Mouse (Mus musculus): ENCODE measurements around the gene Zfp282. TPM values are rescaled to one million over a fixed set of nuclear protein-coding genes. Genes with fewer than 3 reads are reported as not detected.

Gene Zfp282
- polyA plus RNA-seq, 1 experiment = 13.8 TPM

DNA sequence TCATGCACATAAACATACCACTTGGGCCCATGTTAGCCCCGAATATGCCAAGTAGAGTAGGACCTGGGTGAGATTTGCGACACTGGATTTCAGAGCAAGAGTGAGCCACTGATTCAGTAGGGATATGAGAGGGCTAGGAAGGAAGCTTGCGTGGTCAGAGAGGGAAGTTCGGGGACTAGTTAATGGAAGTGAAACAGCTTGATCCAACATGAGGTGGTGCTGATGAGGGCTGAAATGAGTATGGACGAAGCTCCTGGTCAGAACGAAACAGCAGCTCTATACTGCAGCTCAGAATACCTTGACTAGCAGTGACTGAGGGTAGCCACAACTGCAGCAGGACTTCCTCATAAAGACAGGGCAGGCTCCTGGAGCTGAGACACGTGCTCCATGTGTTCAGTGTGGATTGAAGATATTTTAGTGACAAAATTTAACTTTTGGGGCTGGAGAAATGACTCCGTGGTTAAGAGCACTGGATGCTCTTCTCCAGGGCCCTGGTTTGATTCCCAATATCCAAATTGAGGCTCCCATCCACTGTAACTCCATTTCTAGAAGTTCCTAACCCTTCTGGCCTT, 11.9 kb downstream of the Zfp282 start:
- Histone ChIP-seq H3K4me1 (replicated peaks; ENCODE audit: control insufficient read depth, insufficient read depth, low read length) (no peaks in the 10 kb centered on the region), H3K27ac (ENCODE audit: control insufficient read depth, insufficient read depth, low read length) (no peak overlapping the region), H3K36me3 (ENCODE audit: control insufficient read depth, insufficient read depth, low read length) (peaks cover 29% of the 10 kb centered on the region), H3K27me3 (ENCODE audit: control insufficient read depth, insufficient read depth, low read length) (no peaks in the 10 kb centered on the region), H3K4me3 (ENCODE audit: control insufficient read depth, insufficient read depth, low read length) (no peak overlapping the region)
- DNase-seq = no peak
- WGBS = 90% methylated on average over 8 of the region's 8 CpGs
- TF ChIP-seq POLR2A (IDR thresholded peaks at IDR 0.05; ENCODE audit: control insufficient read depth, extremely low read depth, insufficient read depth, low read length, poor library complexity) (no peak), CTCF (IDR thresholded peaks at IDR 0.05; ENCODE audit: borderline replicate concordance, control insufficient read depth, extremely low read depth, insufficient read depth, low read length, poor library complexity) (no peak)

DNA sequence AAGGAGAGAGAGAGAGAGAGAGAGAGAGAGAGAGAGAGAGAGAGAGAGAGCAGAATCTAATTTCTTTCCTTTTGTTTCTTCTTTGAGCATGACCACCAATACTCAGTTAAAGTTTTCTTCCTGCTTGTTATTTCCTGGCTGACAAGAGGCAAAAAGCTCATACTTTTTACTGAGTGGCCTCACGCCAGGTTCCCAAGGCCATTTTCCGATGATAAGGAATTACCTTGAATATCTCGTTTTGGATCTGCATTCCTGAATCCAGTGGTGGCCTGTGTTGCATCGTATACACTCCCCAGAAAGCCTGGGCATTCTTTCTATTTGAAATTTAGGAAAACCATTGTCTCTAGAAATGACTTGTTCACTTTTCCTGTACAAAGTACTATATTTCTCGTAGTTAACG, 22.4 kb downstream of the Zfp282 start:
- no peaks in the 10 kb centered on the region for H3K27me3 ChIP-seq (ENCODE audit: control insufficient read depth, insufficient read depth, low read length)
- WGBS = 95% methylated on average over 6 of the region's 6 CpGs
- TF ChIP-seq POLR2A (IDR thresholded peaks at IDR 0.05; ENCODE audit: control insufficient read depth, extremely low read depth, insufficient read depth, low read length, poor library complexity) = no peak
- no peak for TF ChIP-seq CTCF (IDR thresholded peaks at IDR 0.05; ENCODE audit: borderline replicate concordance, control insufficient read depth, extremely low read depth, insufficient read depth, low read length, poor library complexity)
- no peak for DNase-seq
- H3K36me3 ChIP-seq (ENCODE audit: control insufficient read depth, insufficient read depth, low read length) = peaks cover 15% of the 10 kb centered on the region
- no peak overlapping the region for H3K4me3 ChIP-seq (ENCODE audit: control insufficient read depth, insufficient read depth, low read length)
- no peak overlapping the region for H3K27ac ChIP-seq (ENCODE audit: control insufficient read depth, insufficient read depth, low read length)
- H3K4me1 ChIP-seq (replicated peaks; ENCODE audit: control insufficient read depth, insufficient read depth, low read length) = no peaks in the 10 kb centered on the region

DNA sequence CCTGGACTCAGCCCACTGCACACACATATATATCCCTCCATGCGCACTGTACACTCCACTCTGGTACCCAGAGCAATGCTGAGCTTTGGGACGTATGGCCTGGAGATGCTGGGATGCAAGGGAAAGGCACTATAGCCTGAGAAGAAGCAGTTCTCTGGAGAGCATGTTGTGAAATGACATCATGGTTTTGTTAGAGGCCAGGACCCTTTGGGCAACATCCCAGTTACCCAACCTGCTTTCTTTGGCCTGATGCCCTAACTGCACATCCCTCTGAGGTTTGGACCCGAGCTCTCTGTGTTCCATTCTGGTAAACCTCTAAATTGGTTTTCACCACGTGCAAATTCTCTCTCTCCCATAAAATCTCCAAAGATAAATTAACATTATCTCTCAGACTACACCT, 26.6 kb downstream of the Zfp282 start:
- WGBS = 93% methylated on average over 4 of the region's 4 CpGs
- Histone ChIP-seq H3K4me1 (replicated peaks; ENCODE audit: control insufficient read depth, insufficient read depth, low read length) (no peaks in the 10 kb centered on the region), H3K4me3 (ENCODE audit: control insufficient read depth, insufficient read depth, low read length) (no peak overlapping the region), H3K27ac (ENCODE audit: control insufficient read depth, insufficient read depth, low read length) (no peak overlapping the region), H3K36me3 (ENCODE audit: control insufficient read depth, insufficient read depth, low read length) (peaks cover 21% of the 10 kb centered on the region), H3K27me3 (ENCODE audit: control insufficient read depth, insufficient read depth, low read length) (no peaks in the 10 kb centered on the region)
- no peak for DNase-seq
- TF ChIP-seq CTCF (IDR thresholded peaks at IDR 0.05; ENCODE audit: borderline replicate concordance, control insufficient read depth, extremely low read depth, insufficient read depth, low read length, poor library complexity) (no peak), POLR2A (IDR thresholded peaks at IDR 0.05; ENCODE audit: control insufficient read depth, extremely low read depth, insufficient read depth, low read length, poor library complexity) (no peak)

DNA sequence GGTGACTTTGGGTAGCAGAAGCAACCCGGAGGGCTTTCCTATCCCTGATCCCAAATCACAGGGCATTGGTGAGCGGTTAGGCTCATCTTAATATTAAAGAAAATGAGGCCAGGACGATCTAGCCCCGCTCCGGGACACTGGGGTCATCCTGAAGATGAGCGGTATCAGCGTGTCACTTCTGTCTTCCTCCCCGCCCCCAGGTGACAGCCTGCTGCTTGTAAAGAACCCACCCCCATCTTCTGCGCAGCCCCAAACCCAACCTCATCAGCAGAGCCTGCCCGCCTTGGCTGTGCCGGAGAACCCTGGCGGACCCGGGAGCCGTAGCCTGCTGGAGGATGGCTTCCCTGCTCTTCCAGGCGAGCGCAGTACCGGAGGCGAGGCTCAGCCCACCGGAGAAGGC, 27.4 kb downstream of the Zfp282 start:
- H3K27ac ChIP-seq (ENCODE audit: control insufficient read depth, insufficient read depth, low read length) = no peak overlapping the region
- DNase-seq = no peak
- H3K4me1 ChIP-seq (replicated peaks; ENCODE audit: control insufficient read depth, insufficient read depth, low read length) = no peaks in the 10 kb centered on the region
- no peaks in the 10 kb centered on the region for H3K27me3 ChIP-seq (ENCODE audit: control insufficient read depth, insufficient read depth, low read length)
- 99% methylated on average over 19 of the region's 19 CpGs for WGBS
- TF ChIP-seq POLR2A (IDR thresholded peaks at IDR 0.05; ENCODE audit: control insufficient read depth, extremely low read depth, insufficient read depth, low read length, poor library complexity) (no peak), CTCF (IDR thresholded peaks at IDR 0.05; ENCODE audit: borderline replicate concordance, control insufficient read depth, extremely low read depth, insufficient read depth, low read length, poor library complexity) (no peak)
- H3K4me3 ChIP-seq (ENCODE audit: control insufficient read depth, insufficient read depth, low read length) = no peak overlapping the region
- peaks cover 16% of the 10 kb centered on the region for H3K36me3 ChIP-seq (ENCODE audit: control insufficient read depth, insufficient read depth, low read length)

DNA sequence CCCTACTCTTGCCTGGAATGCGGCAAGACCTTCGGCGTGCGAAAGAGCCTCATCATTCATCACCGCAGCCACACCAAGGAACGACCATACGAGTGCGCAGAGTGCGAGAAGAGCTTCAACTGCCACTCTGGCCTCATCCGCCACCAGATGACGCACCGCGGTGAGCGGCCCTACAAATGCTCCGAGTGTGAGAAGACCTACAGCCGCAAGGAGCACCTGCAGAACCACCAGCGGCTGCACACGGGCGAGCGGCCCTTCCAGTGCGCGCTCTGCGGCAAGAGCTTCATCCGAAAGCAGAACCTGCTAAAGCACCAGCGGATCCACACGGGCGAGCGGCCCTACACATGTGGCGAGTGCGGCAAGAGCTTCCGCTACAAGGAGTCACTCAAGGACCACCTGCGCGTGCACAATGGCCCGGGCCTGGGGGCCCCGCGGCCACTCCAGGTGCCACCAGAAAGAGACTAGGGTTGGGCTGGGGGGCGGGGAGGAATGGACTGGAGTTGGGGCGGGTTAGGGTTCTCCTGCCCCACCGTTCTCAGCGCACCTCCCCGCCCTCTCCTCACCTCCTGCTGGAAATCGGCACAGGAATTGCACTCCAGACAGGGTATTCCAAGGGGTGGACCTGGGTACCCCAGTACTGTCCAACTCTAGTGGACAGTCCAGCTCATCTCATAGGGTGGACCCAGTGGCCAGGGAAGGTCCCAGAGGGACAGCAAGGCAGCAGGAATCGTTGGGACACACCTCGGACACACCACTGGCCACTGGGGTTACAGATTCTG, 28.1 kb downstream of the Zfp282 start:
- H3K4me3 ChIP-seq (ENCODE audit: control insufficient read depth, insufficient read depth, low read length) = no peak overlapping the region
- no peak for DNase-seq
- TF ChIP-seq POLR2A (IDR thresholded peaks at IDR 0.05; ENCODE audit: control insufficient read depth, extremely low read depth, insufficient read depth, low read length, poor library complexity) (no peak), CTCF (IDR thresholded peaks at IDR 0.05; ENCODE audit: borderline replicate concordance, control insufficient read depth, extremely low read depth, insufficient read depth, low read length, poor library complexity) (no peak)
- no peak overlapping the region for H3K27ac ChIP-seq (ENCODE audit: control insufficient read depth, insufficient read depth, low read length)
- no peaks in the 10 kb centered on the region for H3K27me3 ChIP-seq (ENCODE audit: control insufficient read depth, insufficient read depth, low read length)
- WGBS = 97% methylated on average over 43 of the region's 44 CpGs
- no peaks in the 10 kb centered on the region for H3K4me1 ChIP-seq (replicated peaks; ENCODE audit: control insufficient read depth, insufficient read depth, low read length)
- H3K36me3 ChIP-seq (ENCODE audit: control insufficient read depth, insufficient read depth, low read length) = peaks cover 16% of the 10 kb centered on the region

DNA sequence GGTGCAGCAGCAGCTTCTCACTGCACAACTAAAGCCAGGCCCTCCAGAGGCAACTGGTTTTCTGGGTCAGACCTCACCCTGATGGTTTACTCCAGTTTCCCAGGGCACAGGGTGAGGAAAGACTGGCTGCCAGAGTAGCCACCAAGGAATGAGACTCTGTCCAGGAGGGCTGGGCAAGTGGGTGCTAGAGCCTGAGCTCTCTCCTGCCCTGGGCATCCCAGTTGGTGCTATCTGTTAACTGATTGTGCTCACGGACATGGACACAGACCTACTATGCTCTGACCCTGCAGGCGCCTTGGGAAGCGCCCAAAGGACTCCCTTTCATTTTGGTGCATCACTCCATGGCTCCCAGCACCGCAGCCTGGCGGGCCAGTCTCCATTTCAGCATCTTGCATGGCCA, 29.3 kb downstream of the Zfp282 start:
- WGBS = 98% methylated on average over 5 of the region's 5 CpGs

More for the DNA sequence above, 29.3 kb downstream of the Zfp282 start:
- no peaks in the 10 kb centered on the region for H3K4me1 ChIP-seq (replicated peaks; ENCODE audit: control insufficient read depth, insufficient read depth, low read length)
- H3K27me3 ChIP-seq (ENCODE audit: control insufficient read depth, insufficient read depth, low read length) = no peaks in the 10 kb centered on the region
- peaks cover 16% of the 10 kb centered on the region for H3K36me3 ChIP-seq (ENCODE audit: control insufficient read depth, insufficient read depth, low read length)
- no peak overlapping the region for H3K27ac ChIP-seq (ENCODE audit: control insufficient read depth, insufficient read depth, low read length)
- TF ChIP-seq CTCF (IDR thresholded peaks at IDR 0.05; ENCODE audit: borderline replicate concordance, control insufficient read depth, extremely low read depth, insufficient read depth, low read length, poor library complexity) (no peak), POLR2A (IDR thresholded peaks at IDR 0.05; ENCODE audit: control insufficient read depth, extremely low read depth, insufficient read depth, low read length, poor library complexity) (no peak)
- no peak for DNase-seq
- H3K4me3 ChIP-seq (ENCODE audit: control insufficient read depth, insufficient read depth, low read length) = no peak overlapping the region
